Mouse (Mus musculus) heart, embryonic 12.5 days (tissue): ENCODE data around the gene Cdh6. TPM values are rescaled to one million over a fixed set of nuclear protein-coding genes. Genes with fewer than 3 reads are reported as not detected.

Experiments
- ATAC-seq: fragments of 200-750 bp; cut with Nextera tagmentation; 2 replicates; pipeline ENCODE4 v1.8.0; 2017; ENCODE audit warnings: moderate TSS enrichment, moderate library complexity; ENCODE audit not compliant: insufficient number of reproducible peaks, low FRiP score
- H3K27ac ChIP-seq: fragments of 300-500 bp; sonication (generic); 2 replicates; pipeline ENCODE4 v1.5.1; 2016; ENCODE audit warnings: mild to moderate bottlenecking, moderate library complexity; ENCODE audit not compliant: poor library complexity, severe bottlenecking
- H3K27me3 ChIP-seq: fragments of 300-500 bp; sonication (generic); replicated peaks from 2 replicates; pipeline ENCODE4 v1.6.1; 2016; ENCODE audit warnings: mild to moderate bottlenecking, moderate library complexity
- H3K36me3 ChIP-seq: fragments of 300-500 bp; sonication (generic); 2 replicates; pipeline ENCODE4 v1.6.1; 2016; ENCODE audit warnings: mild to moderate bottlenecking, moderate library complexity
- H3K4me1 ChIP-seq: fragments of 300-500 bp; sonication (generic); replicated peaks from 2 replicates; pipeline ENCODE4 v1.6.1; 2016; ENCODE audit warnings: mild to moderate bottlenecking
- H3K4me2 ChIP-seq: fragments of 300-500 bp; sonication (generic); 2 replicates; pipeline ENCODE4 v1.6.1; 2016; ENCODE audit warnings: mild to moderate bottlenecking, moderate library complexity
- H3K4me3 ChIP-seq: fragments of 300-500 bp; sonication (generic); 2 replicates; pipeline ENCODE4 v1.5.1; 2016; ENCODE audit warnings: mild to moderate bottlenecking
- H3K9ac ChIP-seq: fragments of 300-500 bp; sonication (generic); 2 replicates; pipeline ENCODE4 v1.6.1; 2016; ENCODE audit warnings: mild to moderate bottlenecking, moderate library complexity
- H3K9me3 ChIP-seq: fragments of 300-500 bp; sonication (generic); replicated peaks from 2 replicates; pipeline ENCODE4 v1.6.1; 2016; ENCODE audit warnings: mild to moderate bottlenecking, moderate library complexity
- WGBS: fragments of 180-500 bp; shearing (Covaris S2); methylation state at CpG from one replicate; pipeline ENCODE4 v1.1.7; 2016; 5-methylcytosine and 5-hydroxymethylcytosine counted together
- polyA plus RNA-seq: library from polyadenylated mRNA; unstranded; fragments of >200 nt; fragmentation: Nextera tagmentation; extraction: Ambion mirVana; gene quantifications from 2 replicates; pipeline ENCODE4 v1.2.1, GENCODE M21; 2016

Cdh6 gene
- polyA plus RNA-seq, 1 experiment from 2014 or later, result 2.7 TPM

DNA sequence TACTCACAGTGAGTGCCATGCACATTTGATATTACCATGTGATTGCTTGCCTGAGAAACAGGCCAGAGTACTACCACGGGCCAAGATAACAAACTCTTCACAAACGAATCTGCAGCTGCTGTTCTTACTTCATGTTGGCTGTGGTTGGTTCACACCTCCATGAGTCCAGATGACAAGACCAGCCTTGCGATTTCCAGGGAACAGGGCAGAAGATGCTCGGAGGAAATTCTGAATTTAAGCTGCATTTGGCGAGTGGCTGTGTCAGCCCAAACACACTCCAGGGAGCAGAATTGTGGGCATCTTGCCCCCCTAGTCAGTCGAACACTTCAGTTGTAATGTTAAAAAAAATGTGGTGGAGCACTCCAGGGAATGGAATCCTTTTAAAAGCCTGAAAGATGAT lies 18.1 kb downstream of the Cdh6 start:
- Histone ChIP-seq H3K27ac (no peak overlapping the region), H3K9me3 (no peaks in the 10 kb centered on the region), H3K4me2 (no peak overlapping the region), H3K27me3 (no peaks in the 10 kb centered on the region), H3K9ac (no peak overlapping the region), H3K4me1 (no peaks in the 10 kb centered on the region), H3K36me3 (no peaks in the 10 kb centered on the region), H3K4me3 (no peak overlapping the region)
- 68% methylated on average over 6 of the region's 6 CpGs for WGBS
- ATAC-seq, result no peak

DNA sequence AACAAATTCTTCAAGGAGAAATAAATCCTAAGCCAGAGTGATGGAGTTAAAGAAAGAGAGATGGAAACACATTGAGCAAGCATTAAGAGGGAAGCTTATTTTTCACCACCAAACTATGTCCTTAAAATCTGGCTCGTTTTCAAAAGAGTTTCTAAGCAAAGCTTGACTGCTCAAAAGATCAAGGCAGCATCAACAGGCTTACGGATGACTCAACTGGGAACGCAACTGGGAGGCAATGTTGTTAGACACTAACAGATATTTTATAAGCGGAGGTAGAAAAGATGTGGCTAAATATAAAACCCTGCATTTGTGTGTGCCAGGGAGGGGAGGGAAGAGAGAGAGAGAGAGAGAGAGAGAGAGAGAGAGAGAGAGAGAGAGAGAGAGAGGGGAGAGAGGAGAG lies 31.5 kb downstream of the Cdh6 start:
- Histone ChIP-seq H3K4me1 (no peaks in the 10 kb centered on the region), H3K36me3 (no peaks in the 10 kb centered on the region), H3K9ac (no peak overlapping the region), H3K27ac (no peak overlapping the region), H3K4me2 (no peak overlapping the region), H3K27me3 (no peaks in the 10 kb centered on the region), H3K4me3 (no peak overlapping the region), H3K9me3 (no peaks in the 10 kb centered on the region)
- ATAC-seq, result no peak
- WGBS, result 75% methylated on average over 4 of the region's 4 CpGs

DNA sequence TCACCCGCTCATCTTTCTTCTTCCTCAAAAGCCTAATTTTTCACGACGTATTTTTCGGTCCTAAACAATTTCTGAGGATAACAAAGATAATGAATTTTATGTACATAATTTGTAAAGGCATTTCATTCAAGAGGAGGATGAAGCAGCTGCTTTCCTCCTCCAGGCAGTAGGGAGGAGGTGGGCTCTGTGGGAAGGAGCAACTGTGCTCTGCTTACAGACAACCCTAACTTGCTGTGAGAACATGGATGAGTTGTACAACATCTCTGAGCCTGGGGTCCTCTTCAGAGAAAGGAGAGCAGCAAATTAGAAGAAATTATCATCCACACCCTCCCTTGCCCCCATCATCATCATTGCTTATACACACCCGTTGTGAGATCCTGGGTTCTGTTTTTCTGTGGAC lies 33.8 kb downstream of the Cdh6 start:
- ATAC-seq, result no peak
- Histone ChIP-seq H3K4me2 (no peak overlapping the region), H3K27me3 (no peaks in the 10 kb centered on the region), H3K9me3 (no peaks in the 10 kb centered on the region), H3K9ac (no peak overlapping the region), H3K36me3 (no peaks in the 10 kb centered on the region), H3K27ac (no peak overlapping the region), H3K4me3 (no peak overlapping the region), H3K4me1 (no peaks in the 10 kb centered on the region)
- WGBS, result 82% methylated on average over 5 of the region's 5 CpGs

DNA sequence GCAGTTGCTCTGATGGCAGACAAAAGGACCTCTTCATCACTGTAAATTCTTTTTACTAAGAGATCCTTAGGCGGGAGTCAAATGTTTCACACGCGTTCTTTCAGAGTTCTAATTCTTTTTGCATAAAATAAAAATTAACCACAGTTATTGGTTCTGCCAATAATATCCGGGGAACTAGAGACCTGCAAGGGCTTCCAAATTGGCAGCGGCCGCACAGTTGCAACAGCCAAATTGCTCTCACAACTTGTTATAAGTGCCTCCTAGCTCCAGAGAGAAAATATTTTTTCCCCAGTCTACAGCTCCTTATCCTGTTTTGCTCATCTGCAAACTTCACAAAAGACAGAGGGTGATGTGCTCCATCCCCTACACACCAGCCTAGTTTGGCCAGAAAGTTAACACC lies 36.3 kb downstream of the Cdh6 start:
- no peaks in the 10 kb centered on the region for H3K36me3 ChIP-seq
- no peak for ATAC-seq
- no peak overlapping the region for H3K4me3 ChIP-seq
- no peak overlapping the region for H3K27ac ChIP-seq
- no peak overlapping the region for H3K4me2 ChIP-seq
- no peaks in the 10 kb centered on the region for H3K4me1 ChIP-seq
- H3K9ac ChIP-seq, result no peak overlapping the region
- whole genome bisulfite sequencing, result 89% methylated on average over 6 of the region's 6 CpGs
- no peaks in the 10 kb centered on the region for H3K9me3 ChIP-seq
- no peaks in the 10 kb centered on the region for H3K27me3 ChIP-seq

DNA sequence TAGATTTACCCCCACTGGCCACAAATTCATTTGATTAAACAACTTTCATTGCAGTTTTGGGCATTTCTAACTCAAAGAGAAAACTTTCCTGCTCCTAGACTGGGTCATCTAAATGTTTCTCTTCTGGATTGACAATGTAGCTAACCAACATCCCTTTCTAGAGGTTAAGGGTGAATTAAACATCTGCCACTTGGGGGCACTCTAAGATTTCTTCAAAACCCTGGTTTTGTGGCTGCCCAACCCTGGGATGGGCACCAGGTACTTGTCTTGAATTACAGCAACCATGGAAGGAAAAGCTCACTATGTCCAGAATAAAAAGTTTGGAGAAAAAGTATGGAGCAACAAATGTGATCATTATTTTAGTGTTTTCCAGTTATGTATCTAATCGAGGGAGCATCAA lies 39.4 kb downstream of the Cdh6 start:
- no peaks in the 10 kb centered on the region for H3K9me3 ChIP-seq
- H3K27ac ChIP-seq, result no peak overlapping the region
- ATAC-seq, result no peak
- no peak overlapping the region for H3K9ac ChIP-seq
- no peak overlapping the region for H3K4me2 ChIP-seq
- no peaks in the 10 kb centered on the region for H3K36me3 ChIP-seq
- no peaks in the 10 kb centered on the region for H3K27me3 ChIP-seq
- no peaks in the 10 kb centered on the region for H3K4me1 ChIP-seq
- H3K4me3 ChIP-seq, result no peak overlapping the region
- 76% methylated on average over 1 of the region's 1 CpGs for WGBS

DNA sequence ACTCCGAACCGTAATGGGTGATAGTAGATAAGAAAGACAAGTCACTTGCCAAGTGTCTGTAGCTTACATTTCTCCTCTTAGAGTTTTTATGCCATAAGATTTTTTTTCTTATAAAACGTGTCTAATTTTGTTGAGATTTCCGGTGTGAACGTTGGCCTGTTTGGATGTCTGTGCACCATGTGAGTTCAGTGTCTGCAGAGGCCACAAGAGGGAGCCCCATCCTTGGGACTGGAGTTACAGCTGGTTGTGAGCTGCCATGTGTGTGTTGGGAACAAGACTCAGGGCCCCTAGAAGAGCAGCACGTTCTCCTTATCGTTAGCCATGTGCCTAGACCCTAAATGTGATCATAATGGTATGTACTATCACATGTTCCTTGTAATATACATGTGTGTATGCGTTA lies 40.1 kb downstream of the Cdh6 start:
- 86% methylated on average over 8 of the region's 8 CpGs for WGBS
- no peaks in the 10 kb centered on the region for H3K4me1 ChIP-seq
- no peak for ATAC-seq
- H3K4me2 ChIP-seq, result no peak overlapping the region
- H3K27me3 ChIP-seq, result no peaks in the 10 kb centered on the region
- no peak overlapping the region for H3K27ac ChIP-seq
- no peaks in the 10 kb centered on the region for H3K36me3 ChIP-seq
- H3K9ac ChIP-seq, result no peak overlapping the region
- no peak overlapping the region for H3K4me3 ChIP-seq
- H3K9me3 ChIP-seq, result no peaks in the 10 kb centered on the region

DNA sequence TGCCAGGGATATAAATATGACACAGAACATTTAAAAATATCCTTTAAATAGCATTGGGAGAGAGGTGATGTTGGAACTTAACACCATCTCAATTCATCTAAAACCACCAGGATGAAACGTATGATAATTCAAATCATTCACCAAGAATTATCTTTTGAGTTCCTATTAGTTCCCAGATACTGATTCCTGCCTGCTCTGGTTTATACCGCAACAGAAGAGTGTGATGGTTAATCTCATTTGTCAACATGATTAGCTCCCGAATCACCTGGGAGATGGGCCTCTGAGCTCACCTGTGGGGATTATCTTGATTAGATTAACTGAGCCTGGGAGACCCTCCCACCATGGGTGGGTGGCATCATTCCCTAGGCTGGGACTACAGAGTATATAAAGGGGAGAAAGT lies 41.0 kb downstream of the Cdh6 start:
- Histone ChIP-seq H3K9me3 (no peaks in the 10 kb centered on the region), H3K9ac (no peak overlapping the region), H3K27ac (no peak overlapping the region), H3K4me2 (no peak overlapping the region), H3K4me3 (no peak overlapping the region), H3K27me3 (no peaks in the 10 kb centered on the region), H3K4me1 (no peaks in the 10 kb centered on the region), H3K36me3 (no peaks in the 10 kb centered on the region)
- ATAC-seq, result no peak
- WGBS, result 77% methylated on average over 3 of the region's 3 CpGs

DNA sequence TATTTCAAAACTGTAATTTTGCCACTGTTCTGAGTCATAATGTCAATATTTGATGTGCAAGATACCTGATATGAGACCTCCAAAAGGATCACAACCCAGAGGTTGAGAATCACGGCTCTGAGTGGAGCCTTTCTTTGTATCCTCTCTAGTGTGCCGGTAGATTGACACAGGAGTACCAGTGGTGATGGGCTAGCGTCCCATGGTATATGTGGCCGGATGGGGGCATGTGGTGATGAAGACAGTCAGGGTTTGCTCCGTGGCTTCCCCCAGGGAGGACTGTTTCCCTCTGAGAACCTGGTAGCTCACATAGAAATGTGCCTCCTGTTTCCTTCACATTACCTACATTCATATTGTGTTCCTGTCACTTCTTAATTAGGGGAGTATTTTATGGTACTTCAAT lies 43.2 kb downstream of the Cdh6 start:
- no peak overlapping the region for H3K9ac ChIP-seq
- no peaks in the 10 kb centered on the region for H3K27me3 ChIP-seq
- no peak for ATAC-seq
- H3K36me3 ChIP-seq, result no peaks in the 10 kb centered on the region
- H3K9me3 ChIP-seq, result no peaks in the 10 kb centered on the region
- H3K4me1 ChIP-seq, result no peaks in the 10 kb centered on the region
- H3K4me2 ChIP-seq, result no peak overlapping the region
- no peak overlapping the region for H3K4me3 ChIP-seq
- no peak overlapping the region for H3K27ac ChIP-seq
- WGBS, result 83% methylated on average over 5 of the region's 5 CpGs

DNA sequence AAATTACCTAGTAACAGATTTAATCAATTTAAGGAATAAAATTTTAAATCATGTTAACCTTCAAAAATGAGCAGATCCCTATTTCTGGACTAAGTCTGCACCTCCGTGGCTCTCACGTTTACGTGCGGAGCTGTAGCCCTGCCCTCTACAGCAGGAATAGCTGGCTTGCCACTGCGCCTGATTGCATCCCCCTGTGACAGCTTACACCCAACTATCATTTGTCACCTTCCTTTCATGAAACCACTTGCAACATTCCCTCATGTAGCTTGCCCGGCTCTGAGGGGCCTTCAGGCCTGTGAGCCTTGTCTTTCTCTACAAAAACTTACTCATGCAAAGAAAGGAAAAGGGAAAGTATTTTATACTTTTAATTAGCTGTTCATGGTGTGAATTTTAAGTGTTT lies 73.1 kb downstream of the Cdh6 start:
- WGBS, result 41% methylated on average over 6 of the region's 6 CpGs
- Histone ChIP-seq H3K4me2 (no peak overlapping the region), H3K27me3 (no peaks in the 10 kb centered on the region), H3K36me3 (no peaks in the 10 kb centered on the region), H3K4me1 (peaks cover 8% of the 10 kb centered on the region), H3K4me3 (no peak overlapping the region), H3K9ac (no peak overlapping the region), H3K9me3 (no peaks in the 10 kb centered on the region), H3K27ac (peak overlapping the region; percentile 57; the same call in 1 of the 2 replicates)
- 0 out of 2 replicates have a peak, but pooled peaks have one; percentile 57 for ATAC-seq

DNA sequence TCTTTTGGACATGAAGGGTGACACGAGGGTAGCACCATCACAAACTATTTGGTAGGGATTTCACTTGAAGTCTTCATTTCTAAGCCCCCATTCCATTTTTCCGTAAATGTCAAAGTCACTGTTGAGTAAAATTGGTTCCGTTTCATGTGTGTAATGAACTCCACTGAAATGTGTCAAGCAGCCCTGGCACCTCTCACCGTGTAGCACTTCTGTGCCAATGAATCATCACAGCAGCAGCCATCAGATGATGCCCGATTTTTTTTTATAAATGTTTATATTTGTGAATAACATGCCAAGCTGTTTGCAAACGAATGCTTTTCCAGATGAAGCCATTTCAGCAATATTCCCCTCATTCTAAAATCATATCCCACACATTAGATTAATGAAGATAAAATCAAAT lies 75.6 kb downstream of the Cdh6 start:
- Histone ChIP-seq H3K27me3 (no peaks in the 10 kb centered on the region), H3K4me1 (peaks cover 15% of the 10 kb centered on the region), H3K4me2 (no peak overlapping the region), H3K36me3 (no peaks in the 10 kb centered on the region), H3K9ac (no peak overlapping the region), H3K27ac (no peak overlapping the region), H3K9me3 (no peaks in the 10 kb centered on the region), H3K4me3 (no peak overlapping the region)
- no peak for ATAC-seq
- 79% methylated on average over 6 of the region's 6 CpGs for WGBS

DNA sequence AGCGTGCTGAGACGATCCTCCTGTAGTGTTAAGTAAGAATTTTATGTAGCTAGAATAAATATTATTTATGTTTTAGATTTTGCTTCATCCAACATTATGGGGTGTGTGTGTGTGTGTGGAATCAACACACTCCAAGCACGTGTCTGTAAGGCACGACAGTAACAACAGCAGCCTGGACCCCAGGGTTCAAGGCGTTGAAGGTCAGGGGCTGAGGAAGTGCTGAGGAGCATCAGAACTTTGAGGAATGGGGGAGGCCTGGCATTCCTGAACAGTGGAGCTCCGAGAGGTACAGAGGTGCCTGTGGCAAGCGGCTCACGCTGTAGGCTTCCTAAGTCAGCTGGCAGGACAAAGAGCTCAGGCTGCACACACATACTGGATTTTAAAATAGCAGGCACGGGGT lies 78.1 kb downstream of the Cdh6 start:
- H3K4me2 ChIP-seq, result no peak overlapping the region; the same call in 1 of the 2 replicates
- H3K4me3 ChIP-seq, result no peak overlapping the region
- no peaks in the 10 kb centered on the region for H3K9me3 ChIP-seq
- H3K4me1 ChIP-seq, result peaks cover 15% of the 10 kb centered on the region
- peak overlapping the region; percentile 64; the same call in 1 of the 2 replicates for H3K27ac ChIP-seq
- 50% methylated on average over 9 of the region's 9 CpGs for WGBS
- no peaks in the 10 kb centered on the region for H3K36me3 ChIP-seq
- no peaks in the 10 kb centered on the region for H3K27me3 ChIP-seq
- no peak overlapping the region for H3K9ac ChIP-seq
- ATAC-seq, result 0 out of 2 replicates have a peak, but pooled peaks have one; percentile 33

DNA sequence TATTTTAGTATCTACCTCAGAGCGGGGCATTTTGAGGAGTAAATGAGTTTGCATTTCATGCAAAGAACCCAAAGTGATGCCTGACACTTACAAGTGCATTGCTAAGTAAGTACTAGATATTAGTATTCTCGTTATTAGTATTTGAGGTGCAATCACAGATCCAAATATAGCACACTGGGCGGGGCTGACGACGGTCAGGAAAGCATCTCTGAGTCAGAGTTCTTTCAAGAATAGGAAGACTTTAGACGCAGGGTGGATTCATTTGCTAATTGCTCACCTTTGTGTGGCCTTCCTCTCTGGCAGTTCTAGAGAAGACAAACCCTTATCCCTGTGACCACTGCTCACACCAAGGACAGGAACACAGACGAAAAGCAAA lies 78.6 kb downstream of the Cdh6 start:
- no peak overlapping the region for H3K27ac ChIP-seq
- H3K4me2 ChIP-seq, result no peak overlapping the region
- no peaks in the 10 kb centered on the region for H3K9me3 ChIP-seq
- no peak overlapping the region for H3K4me3 ChIP-seq
- no peak for ATAC-seq
- no peak overlapping the region for H3K9ac ChIP-seq
- H3K36me3 ChIP-seq, result no peaks in the 10 kb centered on the region
- WGBS, result 48% methylated on average over 7 of the region's 7 CpGs
- H3K4me1 ChIP-seq, result peaks cover 13% of the 10 kb centered on the region
- H3K27me3 ChIP-seq, result no peaks in the 10 kb centered on the region
